Mouse (Mus musculus) ES-E14 (cell line): ENCODE data around the gene Caps2. TPM values are rescaled to one million over a fixed set of nuclear protein-coding genes. Genes with fewer than 3 reads are reported as not detected.
A peak's percentile ranks its signal among the peaks of the same experiment; 100 is the strongest.
"Not testable (repeated sequence)": the region's sequence is repeated elsewhere in the genome, so short reads cannot be mapped to it uniquely, and the experiment has no call there.

Experiments used
- DNase-seq: peaks from one replicate; pipeline ENCODE4 v3.0.0-alpha.2; 2013; ENCODE audit warnings: low read depth, low spot score
- H3K27ac ChIP-seq: 2 replicates; pipeline ENCODE4 v1.5.1; 2012; ENCODE audit warnings: low read depth, mild to moderate bottlenecking, low read length, moderate library complexity, mixed read lengths; ENCODE audit not compliant: poor library complexity, insufficient read depth, severe bottlenecking
- H3K36me3 ChIP-seq: 2 replicates; pipeline ENCODE4 v1.6.1; 2012; ENCODE audit warnings: mild to moderate bottlenecking, low read length, moderate library complexity, mixed read lengths; ENCODE audit not compliant: control insufficient read depth, poor library complexity, insufficient read depth, severe bottlenecking
- H3K4me1 ChIP-seq, 2 experiments: fragments of 150-350 bp in 1 of 2; sonication (generic) in 1 of 2; 2 replicates each; pipeline ENCODE4 v1.6.1; 2012; ENCODE audit warnings: low read length in 2 of 2, mild to moderate bottlenecking in 1 of 2, mixed read lengths in 1 of 2; ENCODE audit not compliant: control insufficient read depth in 2 of 2, insufficient read depth in 2 of 2, poor library complexity in 1 of 2
- H3K4me3 ChIP-seq, 2 experiments: fragments of 150-350 bp in 1 of 2; sonication (generic) in 1 of 2; 2 replicates each; pipeline ENCODE4 v1.5.1; 2012; ENCODE audit warnings: low read length in 2 of 2, low read depth in 1 of 2, mild to moderate bottlenecking in 1 of 2, mixed read lengths in 1 of 2; ENCODE audit not compliant: insufficient read depth in 1 of 2, poor library complexity in 1 of 2, severe bottlenecking in 1 of 2
- H3K9ac ChIP-seq: 2 replicates; pipeline ENCODE4 v1.6.1; 2012; ENCODE audit warnings: low read depth, mild to moderate bottlenecking, low read length, mixed read lengths; ENCODE audit not compliant: poor library complexity, insufficient read depth, severe bottlenecking
- H3K9me3 ChIP-seq: fragments of 150-350 bp; sonication (generic); 2 replicates; pipeline ENCODE4 v1.6.1; 2012; ENCODE audit warnings: low read depth, mild to moderate bottlenecking, low read length; ENCODE audit not compliant: control insufficient read depth, insufficient read depth
- CHD2 ChIP-seq: IDR thresholded peaks from 2 replicates; pipeline ENCODE4 v1.6.1; 2014; ENCODE audit warnings: mild to moderate bottlenecking, low read depth, low read length, inconsistent platforms
- HCFC1 ChIP-seq: IDR thresholded peaks from 2 replicates; pipeline ENCODE4 v1.6.1; 2012; ENCODE audit warnings: low read length, inconsistent platforms, borderline replicate concordance; ENCODE audit not compliant: insufficient read depth
- MAFK ChIP-seq: IDR thresholded peaks from 2 replicates; pipeline ENCODE4 v1.6.1; 2014; ENCODE audit warnings: mild to moderate bottlenecking, low read depth, low read length, inconsistent platforms; ENCODE audit not compliant: insufficient read depth
- ZC3H11A ChIP-seq: IDR thresholded peaks from 2 replicates; pipeline ENCODE4 v1.6.1; 2012; ENCODE audit warnings: low read depth, mild to moderate bottlenecking, inconsistent platforms, low read length, borderline replicate concordance
- ZNF384 ChIP-seq: IDR thresholded peaks from 2 replicates; pipeline ENCODE4 v1.6.1; 2012; ENCODE audit warnings: low read depth, low read length, inconsistent platforms
- in situ Hi-C, 2 experiments: fragments of 600-800 bp; cut with MboI; formaldehyde crosslinking; loops; one replicate each; pipeline ENCODE4 v1.15.1; 2025; ENCODE audit warnings: low sequenced_read_pairs in 2 of 2, inconsistent platforms in 1 of 2; ENCODE audit not compliant: unreplicated experiment in 2 of 2
- total RNA-seq: library from RNA; depleted of rRNA; stranded (reverse); fragments of 300-350 nt; gene quantifications from 2 replicates; pipeline ENCODE4 v1.2.3, GENCODE M21; 2012

The Caps2 gene
- total RNA-seq, 1 experiment, result 1.0 TPM

DNA sequence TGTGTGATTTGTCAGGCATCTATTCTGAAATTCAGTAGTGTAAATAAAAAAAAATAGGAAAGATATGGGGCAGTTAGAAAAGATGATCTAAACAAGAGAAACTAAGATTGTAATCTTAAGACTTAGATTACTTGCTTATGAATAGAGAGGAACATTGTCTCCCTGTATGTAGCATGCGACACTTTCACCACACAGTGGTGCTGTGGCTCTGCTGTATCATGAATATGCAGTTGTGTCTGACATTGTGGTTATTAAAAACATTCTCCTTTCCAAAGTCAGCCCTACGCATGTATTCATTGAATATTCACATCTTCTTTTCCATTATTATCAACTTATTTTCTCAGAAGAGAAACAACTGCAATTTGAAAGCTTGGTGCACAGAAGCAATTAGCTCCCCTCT, 40.0 kb downstream of the Caps2 start:
- no peaks in the 10 kb centered on the region for H3K9me3 ChIP-seq
- H3K4me3 ChIP-seq, result no peak overlapping the region
- no peak overlapping the region for H3K9ac ChIP-seq
- no peak overlapping the region for H3K27ac ChIP-seq
- no peak for DNase-seq
- no peaks in the 10 kb centered on the region for H3K4me1 ChIP-seq
- H3K36me3 ChIP-seq, result no peaks in the 10 kb centered on the region
- in situ Hi-C loops, result no loop called here
- no peak for TF ChIP-seq MAFK
- TF ChIP-seq CHD2, result no peak
- TF ChIP-seq ZC3H11A, result no peak
- TF ChIP-seq HCFC1, result no peak
- no peak for TF ChIP-seq ZNF384

DNA sequence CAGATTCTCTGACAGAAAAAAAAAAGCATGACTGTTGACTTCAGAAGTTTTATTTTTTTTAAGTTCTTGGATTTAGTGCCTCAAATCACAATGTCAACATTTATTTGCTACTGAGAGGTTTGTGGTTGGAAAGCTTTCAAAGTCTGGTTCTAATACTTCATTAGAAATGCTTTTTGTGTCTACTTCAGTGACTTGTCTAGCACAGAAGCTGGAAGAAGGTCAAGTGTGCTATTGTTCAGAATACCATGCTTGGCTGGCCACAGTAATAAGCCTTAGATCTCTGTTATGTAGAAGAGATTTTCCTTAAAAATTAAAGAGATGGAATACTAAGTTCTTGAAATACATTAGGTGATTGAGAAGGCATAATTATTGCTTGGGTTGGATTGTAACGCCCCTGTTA, 63.7 kb downstream of the Caps2 start:
- H3K36me3 ChIP-seq, result no peaks in the 10 kb centered on the region
- no peak overlapping the region for H3K4me3 ChIP-seq
- H3K9ac ChIP-seq, result no peak overlapping the region
- in situ Hi-C loops, result no loop called here
- TF ChIP-seq CHD2, result no peak
- no peak for TF ChIP-seq MAFK
- TF ChIP-seq ZC3H11A, result no peak
- TF ChIP-seq ZNF384, result no peak
- no peak for TF ChIP-seq HCFC1
- H3K9me3 ChIP-seq, result no peaks in the 10 kb centered on the region
- no peak overlapping the region; the same call in 1 of the 2 replicates for H3K27ac ChIP-seq
- H3K4me1 ChIP-seq, result peaks cover 2 to 18% of the 10 kb centered on the region in 2 experiments; a peak in 2 of 4 replicates
- no peak for DNase-seq

DNA sequence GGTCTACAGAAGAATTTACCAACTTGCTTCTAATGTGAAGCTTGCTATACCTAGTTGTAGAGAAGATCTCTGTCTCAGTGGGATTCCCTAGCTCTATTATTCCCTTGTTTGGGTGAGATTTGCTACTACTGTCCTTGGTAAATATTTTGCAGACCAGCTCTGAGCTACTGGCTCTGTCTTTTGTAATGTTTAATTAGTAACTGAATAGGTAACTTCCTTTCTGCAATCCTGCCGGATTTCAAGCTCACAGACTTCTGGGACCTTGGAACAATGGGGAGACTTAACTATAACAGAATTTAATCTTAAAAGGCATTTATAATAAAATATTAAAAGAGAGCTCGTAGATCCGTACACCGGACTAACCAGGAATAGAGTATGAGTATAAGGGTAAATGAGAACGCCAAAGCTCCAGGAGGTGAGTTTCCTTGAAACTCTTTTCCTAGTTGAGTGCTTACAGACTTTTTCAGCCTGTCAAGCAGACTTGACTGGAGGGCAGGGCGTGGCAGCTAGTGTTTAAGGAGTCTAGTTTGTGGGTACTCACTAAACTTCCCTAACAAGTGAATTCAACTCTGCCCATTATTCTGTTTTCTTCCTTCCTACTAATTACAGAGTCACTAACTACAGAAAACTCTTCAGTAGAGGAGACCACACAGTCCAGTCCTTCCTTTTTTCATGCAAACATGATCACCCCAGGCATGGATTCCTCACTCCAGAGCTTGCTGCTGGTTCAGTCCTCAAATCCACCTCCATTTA, 65.8 kb downstream of the Caps2 start:
- H3K4me3 ChIP-seq, H3K9me3 ChIP-seq, H3K36me3 ChIP-seq, in situ Hi-C loops, H3K9ac ChIP-seq: not testable (repeated sequence)
- Histone ChIP-seq H3K27ac (peak overlapping the region; percentile 98; the same call in 1 of the 2 replicates), H3K4me1 (peaks cover 2 to 16% of the 10 kb centered on the region in 2 experiments; a peak in 2 of 4 replicates)
- peak; percentile 77 for DNase-seq

DNA sequence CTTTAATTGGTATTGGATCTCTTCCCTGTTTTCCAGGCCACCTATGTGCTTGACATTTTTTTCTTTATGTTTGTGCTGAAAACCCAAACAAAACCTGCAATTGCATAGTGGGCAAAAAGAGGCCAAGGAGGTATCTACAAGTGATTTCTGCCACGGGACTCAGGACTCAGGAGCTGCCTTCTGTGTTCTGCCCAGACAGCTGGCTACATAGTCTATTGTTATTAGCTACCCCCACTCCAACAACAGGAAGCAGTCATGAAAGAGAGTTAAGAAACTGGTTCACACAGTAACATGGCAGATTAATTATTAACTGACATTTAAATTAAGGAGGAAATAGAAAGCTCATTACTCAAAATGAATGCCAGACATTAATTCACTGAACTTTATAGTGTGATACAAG, 69.3 kb downstream of the Caps2 start:
- H3K9me3 ChIP-seq, H3K4me3 ChIP-seq, in situ Hi-C loops, H3K4me1 ChIP-seq, H3K27ac ChIP-seq, H3K36me3 ChIP-seq, H3K9ac ChIP-seq, DNase-seq: not testable (repeated sequence)

DNA sequence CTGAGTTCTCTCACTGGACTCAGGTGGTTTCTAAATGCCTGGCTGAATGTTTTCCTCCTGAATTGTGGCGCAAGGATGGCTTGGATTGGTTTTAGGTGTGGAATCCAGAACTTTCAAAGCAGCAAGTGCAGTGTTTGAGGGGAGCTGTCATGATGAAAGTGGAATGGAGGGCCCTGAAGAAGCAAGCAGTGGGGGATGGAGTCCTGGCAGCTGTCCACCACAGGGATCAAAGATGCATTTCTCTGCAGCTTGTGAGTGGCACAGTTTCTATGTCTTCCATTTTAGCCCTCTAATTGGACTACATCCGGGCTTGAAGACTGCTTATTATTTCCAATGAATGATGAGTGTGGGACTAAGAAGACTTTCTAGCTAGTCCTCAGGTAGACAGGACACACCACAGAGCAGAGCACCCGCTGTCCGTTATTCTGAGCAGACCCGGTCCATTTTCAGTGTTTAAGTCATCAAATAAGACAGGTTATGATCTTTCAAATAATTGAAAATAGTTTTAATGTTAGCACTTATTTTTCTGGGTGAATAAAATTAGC, 72.0 kb downstream of the Caps2 start:
- H3K36me3 ChIP-seq, H3K9ac ChIP-seq, H3K4me3 ChIP-seq, H3K27ac ChIP-seq, H3K4me1 ChIP-seq, in situ Hi-C loops, H3K9me3 ChIP-seq, DNase-seq: not testable (repeated sequence)
